Mouse (Mus musculus): Measurements from ENCODE around the gene Anapc7. TPM values are rescaled to one million over a fixed set of nuclear protein-coding genes. Genes with fewer than 3 reads are reported as not detected.

Gene Anapc7
- total RNA-seq (2014; fragmentation: Nextera tagmentation) (27.5 and 42.7 TPM in 2 replicates), total RNA-seq (2017) (24.3 and 35.3 TPM in 2 replicates)

DNA sequence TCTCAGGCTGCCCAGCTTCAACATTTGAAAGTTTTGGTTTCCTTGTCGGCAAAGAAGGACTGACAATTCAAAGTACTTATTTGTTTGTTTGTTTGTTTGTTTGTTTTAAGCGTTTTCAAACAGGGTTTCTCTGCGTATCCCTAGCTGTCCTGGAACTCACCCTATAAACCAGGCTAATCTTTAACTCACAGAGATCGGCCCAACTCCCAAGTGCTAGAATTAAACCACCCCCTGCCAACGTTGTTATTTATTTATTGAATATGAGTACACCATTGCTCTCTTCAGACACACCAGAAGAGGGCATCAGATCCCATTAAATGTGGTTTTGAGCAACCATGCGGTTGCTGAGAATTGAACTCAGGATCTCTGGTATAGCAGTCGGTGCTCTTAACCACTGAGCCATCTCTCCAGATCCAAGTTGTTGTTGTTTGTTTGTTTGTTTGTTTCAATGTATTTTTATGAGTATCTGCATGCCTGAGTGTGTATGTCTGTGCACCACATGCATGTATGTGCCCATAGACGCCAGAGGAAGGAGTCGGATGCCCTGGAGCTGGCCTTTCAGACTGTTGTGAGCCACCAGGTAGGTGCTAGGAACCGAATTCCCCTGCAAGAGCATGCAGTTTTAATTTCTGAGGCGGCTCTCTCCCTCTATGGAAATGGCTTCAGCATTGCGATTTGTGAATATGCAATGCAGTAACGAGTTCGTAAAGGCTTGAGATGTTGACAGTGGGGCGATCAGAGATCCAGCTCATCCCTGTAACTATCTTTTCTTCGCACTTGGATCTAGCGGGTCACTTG lies at the start of gene Anapc7:
Anapc7 (plus strand) TSS at position 423 of the 798 bp plus-strand sequence.
- ATAC-seq (replicated peaks; ENCODE audit: low FRiP score, low TSS enrichment, poor library complexity, severe bottlenecking) = peak; percentile 48

DNA sequence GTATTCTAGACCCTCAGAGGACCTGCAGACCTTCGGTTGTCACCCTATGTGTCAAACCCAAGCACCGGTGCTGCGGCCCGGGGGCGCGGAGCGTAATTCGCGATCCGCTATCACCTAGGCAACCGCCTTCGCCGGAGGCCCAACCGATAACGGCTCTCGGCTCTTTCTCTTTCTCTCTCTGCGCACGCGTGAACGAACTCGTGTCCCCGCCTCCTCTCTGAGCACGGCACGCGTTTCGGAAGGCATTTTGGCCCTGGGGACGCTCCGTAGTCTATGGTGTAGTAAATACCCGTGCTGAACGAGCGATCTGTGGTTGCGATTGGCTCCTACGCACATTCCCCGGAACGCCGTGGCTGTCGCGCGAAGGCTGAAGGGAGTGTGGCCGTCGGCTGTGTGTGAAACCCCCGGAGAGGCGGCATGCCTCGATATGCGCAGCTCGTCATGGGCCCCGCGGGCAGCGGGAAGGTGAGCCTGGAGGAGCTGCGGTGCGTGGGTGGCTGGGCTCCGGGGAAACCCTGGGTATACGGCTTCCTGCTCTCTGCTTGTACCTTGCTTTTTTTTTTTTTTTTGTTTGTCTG lies 49.2 kb upstream of the Anapc7 start, which contains the start of gene Fam216a:
Fam216a (minus strand) TSS at position 173 of the 578 bp plus-strand sequence.
- peak; percentile 97 for ATAC-seq (replicated peaks; ENCODE audit: low FRiP score, low TSS enrichment, poor library complexity, severe bottlenecking)

DNA sequence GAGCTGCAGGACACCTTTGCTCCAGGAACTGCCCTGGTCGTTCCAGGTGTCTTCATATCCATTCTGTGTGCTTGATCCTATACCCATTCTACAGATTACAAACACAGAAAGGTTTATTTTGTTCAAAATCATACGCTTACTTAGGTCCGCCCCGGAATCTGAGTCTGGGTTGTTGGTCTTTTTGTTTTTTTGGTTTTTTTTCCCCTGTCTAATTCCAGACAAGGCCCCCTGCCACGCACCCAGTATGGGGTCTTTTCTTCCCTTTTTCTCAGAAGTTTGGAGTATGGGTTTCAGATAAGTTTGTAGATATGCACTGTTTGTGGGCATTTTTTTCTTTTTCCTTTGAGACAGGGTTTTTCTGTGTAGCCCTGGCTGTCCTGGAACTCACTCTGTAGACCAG lies 48.6 kb upstream of the Anapc7 start:
- ATAC-seq (replicated peaks; ENCODE audit: low FRiP score, low TSS enrichment, poor library complexity, severe bottlenecking) = no peak

DNA sequence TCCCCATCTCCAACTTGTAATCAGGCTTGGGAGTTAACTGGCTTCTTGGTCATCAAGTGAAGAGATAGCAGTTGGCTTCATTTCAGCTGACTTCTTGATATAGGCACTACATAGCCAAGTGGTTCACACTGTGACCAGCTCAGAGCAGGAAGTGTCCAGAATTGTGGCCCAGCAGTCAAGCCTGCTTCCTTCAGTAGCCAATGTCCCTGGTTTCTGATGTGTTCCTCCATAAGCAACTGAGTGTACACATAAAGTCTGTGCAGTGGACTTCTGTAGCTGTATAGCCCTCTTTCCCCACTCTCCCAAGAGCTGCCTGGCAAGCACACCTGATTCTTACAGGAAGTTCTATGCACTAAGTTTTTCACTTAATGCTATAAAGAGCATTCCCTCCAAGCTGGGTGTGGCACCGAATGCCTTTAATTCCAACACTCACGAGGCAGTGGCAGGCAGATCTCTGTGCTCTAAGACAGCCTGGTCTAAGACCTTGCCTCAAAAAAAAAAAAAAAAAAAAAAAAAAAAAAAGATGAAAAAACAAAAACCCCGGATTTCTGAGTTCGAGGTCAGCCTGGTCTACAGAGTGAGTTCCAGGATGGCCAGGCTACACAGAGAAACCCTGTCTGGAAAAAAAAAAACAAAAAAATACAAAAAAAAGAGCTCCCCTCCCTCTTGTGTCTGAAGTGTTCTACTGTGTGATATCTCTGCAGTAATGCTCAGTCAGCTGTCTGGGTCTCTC lies 44.2 kb upstream of the Anapc7 start:
- no peak for ATAC-seq (replicated peaks; ENCODE audit: low FRiP score, low TSS enrichment, poor library complexity, severe bottlenecking)

DNA sequence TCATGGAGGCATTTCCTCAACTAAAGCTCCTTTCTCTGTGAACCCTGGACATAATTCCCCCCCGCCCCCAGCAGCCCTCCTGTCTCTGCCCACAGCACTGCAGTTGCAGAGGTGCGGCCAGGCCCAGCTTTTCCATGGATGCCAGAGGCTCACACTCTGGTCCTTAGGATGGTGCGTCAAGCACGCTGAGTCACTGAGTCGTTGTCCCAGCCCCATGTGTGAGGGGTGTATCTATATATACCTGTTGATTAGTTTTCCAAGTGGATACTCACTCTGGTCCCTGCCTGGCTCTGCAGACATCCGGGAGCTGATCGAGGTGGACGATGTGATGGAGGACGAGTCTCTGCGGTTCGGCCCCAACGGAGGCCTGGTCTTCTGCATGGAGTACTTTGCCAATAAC lies 43.3 kb upstream of the Anapc7 start:
- no peak for ATAC-seq (replicated peaks; ENCODE audit: low FRiP score, low TSS enrichment, poor library complexity, severe bottlenecking)

DNA sequence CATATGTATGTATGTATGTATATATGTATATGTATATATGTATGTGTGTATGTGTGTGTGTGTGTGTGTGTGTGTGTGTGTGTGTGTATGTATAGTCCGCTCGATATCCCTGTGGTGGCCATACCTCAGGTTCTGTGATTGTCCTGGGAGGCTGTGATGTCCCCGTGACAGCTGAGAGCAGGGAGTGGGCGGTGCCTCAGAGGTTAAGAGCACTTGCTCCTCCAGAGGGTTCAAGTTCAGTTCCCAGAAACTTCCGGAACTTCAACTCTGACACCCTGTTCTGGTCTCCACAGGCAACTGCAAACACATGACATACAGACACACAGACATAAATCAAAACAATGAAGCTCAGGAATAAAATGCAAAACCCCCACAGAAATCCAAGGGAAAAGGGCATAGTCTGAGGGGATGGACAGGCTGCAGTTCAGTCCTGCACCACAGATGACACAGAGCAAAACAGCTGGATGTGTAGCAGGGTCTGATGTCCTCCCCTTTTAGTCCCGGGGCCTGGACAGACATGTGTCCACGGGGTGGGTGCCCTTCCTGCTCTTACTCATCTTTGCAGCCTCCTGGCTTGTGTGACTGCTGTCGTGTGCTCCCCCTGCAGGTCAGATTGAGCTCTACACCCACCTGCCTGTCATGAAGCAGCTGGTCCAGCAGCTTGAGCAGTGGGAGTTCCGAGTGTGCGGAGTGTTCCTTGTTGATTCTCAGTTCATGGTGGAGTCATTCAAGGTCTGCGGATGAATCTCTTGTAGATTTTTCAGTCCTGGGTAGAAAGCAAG lies 41.9 kb upstream of the Anapc7 start:
- ATAC-seq (replicated peaks; ENCODE audit: low FRiP score, low TSS enrichment, poor library complexity, severe bottlenecking) = peak; percentile 95

DNA sequence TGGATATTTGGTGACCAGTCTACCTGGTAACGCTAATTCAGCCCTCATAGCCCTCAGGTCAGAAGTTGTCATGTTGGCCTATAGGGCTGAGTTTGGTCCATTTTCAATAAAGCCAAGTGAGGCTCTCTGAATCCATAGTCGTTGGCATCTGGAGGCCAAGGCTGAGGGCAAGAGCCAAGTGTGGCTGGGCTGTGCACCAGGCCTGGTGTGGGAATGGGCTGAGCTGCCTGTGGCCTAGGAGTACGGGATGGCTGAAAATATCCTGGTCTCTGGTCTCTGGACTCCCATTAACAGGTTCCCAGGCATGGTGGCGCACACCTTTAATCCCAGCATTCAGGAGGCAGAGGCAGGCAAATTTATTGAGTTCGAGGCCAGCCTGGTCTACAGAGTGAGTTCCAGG lies 31.5 kb upstream of the Anapc7 start:
- no peak for ATAC-seq (replicated peaks; ENCODE audit: low FRiP score, low TSS enrichment, poor library complexity, severe bottlenecking)

DNA sequence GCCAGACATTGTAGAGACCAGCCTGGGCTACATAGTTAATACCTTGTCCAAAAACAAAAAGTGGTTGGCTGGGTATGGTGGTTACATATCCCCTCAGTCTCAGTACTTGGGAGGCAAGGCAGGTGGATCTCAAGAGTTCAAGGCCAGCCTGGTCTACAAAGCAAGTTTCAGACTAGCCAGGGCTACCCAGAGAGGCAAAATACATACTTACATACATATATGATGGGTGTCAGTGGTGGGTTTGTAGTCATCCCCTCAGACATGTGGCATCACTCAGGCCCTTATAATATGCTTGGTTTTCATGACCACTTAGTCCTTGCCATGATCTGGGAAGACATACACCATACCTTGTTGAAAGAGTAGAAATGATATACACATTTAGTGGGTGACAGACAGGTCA lies 30.8 kb upstream of the Anapc7 start:
- no peak for ATAC-seq (replicated peaks; ENCODE audit: low FRiP score, low TSS enrichment, poor library complexity, severe bottlenecking)

DNA sequence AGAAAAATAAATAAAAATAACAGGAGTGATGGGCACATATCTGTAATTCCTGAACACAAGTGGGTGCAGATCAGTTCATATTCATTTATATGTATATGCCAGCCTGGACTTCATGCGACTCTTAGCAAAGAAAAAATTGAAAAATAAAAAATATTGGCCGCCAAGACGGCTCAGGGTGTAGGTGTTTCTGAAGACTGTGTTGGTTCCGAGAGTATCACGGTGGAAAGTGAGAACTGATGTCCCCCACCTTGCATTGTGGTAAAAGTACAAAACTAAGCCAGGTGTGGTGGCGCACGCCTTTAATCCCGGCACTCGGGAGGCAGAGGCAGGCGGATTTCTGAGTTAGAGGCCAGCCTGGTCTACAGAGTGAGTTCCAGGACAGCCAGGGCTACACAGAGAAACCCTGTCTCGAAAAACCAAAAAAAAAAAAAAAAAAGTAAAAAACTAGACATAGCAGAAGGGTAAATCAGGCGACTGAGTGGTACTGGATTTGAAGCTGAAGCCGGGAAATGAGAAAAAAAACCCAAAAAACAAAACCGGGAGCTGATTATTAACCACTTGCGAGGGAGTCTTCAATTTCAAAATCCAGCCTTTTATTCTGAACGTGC lies 30.2 kb upstream of the Anapc7 start:
- no peak for ATAC-seq (replicated peaks; ENCODE audit: low FRiP score, low TSS enrichment, poor library complexity, severe bottlenecking)

DNA sequence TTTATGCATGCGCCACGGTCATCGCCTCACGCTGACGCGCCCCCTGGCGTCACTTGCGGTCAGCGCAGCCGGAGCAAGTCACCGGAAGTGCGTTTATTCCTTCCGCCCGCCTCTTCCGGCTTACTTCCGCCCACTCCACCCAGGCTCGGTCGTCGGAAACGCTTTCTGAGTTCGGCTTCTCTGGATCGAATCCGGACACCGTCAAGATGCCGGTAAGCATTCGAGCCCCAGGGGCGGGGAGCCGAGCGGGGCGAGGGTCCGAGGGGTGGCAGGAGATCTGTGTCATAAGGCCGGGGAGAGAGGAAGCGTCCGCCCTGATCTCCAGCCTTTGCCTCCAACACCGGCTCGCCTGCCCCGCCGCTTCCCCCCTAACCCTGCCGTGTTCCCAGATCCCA lies 29.7 kb upstream of the Anapc7 start, which contains the start of gene Arpc3:
Arpc3 (plus strand) TSS at position 93 of the 395 bp plus-strand sequence.
- ATAC-seq (replicated peaks; ENCODE audit: low FRiP score, low TSS enrichment, poor library complexity, severe bottlenecking) = peak; percentile 89

DNA sequence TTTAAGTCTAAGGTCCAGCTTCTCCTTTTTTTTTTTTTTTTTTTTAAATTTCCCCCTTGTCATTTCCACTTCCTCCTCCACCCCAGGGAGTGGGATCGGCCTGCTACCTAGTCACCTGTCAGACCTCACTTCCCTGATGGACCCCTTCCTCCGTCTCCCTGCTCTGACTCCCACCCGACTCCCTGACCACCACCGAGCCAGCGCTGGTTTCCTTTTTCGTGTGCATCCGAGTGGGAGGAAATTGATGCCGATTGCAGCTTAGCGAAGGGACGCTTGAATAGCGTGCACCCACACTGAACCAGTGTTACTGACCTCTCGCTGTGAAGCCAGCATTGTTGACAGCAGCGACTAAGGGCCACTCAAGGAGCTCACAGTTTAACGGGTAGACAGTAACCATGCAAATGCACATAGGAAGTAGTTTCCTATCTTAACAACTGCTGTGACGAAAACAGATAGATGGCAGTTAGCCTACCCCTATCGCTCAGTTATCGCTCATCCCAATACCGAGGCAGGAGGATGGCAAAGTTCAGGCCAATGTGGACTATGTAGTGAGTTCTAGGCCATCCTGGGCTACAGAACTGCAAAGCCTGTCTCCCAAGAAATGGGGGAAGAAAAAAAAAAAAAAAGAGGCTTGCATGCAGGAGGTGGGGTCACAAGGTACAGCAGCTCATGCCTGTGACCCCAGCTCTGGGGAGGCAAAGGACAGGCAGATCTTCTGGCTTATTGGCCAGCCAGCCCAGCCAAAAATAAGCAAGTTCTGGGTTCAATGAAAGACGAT lies 29.1 kb upstream of the Anapc7 start:
- ATAC-seq (replicated peaks; ENCODE audit: low FRiP score, low TSS enrichment, poor library complexity, severe bottlenecking) = peak; percentile 39; the same call in 1 of the 2 replicates

DNA sequence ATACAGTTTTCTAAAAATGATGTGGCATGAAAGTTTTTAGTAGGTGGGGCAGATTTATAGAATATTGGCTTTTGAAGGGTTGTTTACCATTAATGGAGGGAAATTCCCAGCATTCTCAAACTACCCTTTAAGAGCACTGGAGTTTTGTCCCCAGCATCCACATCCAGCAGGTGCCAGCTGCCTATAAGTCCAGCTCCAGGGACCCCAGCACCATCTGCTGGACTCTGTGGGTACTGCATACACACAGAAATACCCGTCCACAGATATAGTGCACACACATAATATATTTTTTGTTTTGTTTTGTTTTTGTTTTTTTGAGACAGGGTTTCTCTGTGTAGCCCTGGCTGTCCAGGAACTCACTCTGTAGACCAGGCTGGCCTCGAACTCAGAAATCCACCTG lies 27.6 kb upstream of the Anapc7 start:
- peak; percentile 64 for ATAC-seq (replicated peaks; ENCODE audit: low FRiP score, low TSS enrichment, poor library complexity, severe bottlenecking)

DNA sequence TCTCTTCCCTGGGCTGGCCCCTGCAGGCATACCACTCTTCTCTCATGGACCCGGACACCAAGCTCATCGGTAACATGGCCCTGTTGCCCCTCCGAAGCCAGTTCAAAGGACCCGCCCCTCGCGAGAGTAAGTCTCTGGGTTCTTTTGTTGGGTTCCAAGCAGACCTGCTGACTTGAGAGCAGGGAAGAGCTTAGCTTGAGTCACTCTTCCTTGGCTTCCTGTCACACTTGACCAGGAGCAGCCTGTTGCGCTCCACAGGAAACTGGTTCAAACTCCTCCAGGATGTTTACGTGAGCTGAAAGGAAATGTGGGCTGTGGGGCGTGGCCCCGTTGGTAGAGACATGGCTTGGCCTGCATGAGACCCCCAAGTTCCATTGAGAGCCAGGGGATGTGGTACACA lies 24.7 kb upstream of the Anapc7 start:
- no peak for ATAC-seq (replicated peaks; ENCODE audit: low FRiP score, low TSS enrichment, poor library complexity, severe bottlenecking)

DNA sequence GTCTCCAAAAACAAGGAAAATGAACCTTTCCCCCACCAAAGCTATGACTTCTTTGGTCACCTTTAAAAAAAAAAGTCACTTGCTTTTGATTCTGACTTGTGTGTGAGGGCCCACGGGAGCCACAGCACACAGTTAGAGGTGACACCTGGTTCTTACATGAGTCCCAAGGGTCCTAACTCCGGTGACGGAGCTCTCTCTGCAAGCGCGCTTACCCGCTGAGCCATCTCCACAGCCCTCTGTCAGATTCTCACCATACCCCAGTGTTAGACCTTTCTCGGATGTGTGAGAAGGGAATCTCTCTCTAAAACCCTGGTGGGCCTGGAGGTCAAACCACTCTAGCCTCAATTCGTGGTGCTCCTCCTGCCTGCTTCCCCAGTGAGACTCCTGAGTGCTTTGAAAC lies 24.0 kb upstream of the Anapc7 start:
- ATAC-seq (replicated peaks; ENCODE audit: low FRiP score, low TSS enrichment, poor library complexity, severe bottlenecking) = no peak

DNA sequence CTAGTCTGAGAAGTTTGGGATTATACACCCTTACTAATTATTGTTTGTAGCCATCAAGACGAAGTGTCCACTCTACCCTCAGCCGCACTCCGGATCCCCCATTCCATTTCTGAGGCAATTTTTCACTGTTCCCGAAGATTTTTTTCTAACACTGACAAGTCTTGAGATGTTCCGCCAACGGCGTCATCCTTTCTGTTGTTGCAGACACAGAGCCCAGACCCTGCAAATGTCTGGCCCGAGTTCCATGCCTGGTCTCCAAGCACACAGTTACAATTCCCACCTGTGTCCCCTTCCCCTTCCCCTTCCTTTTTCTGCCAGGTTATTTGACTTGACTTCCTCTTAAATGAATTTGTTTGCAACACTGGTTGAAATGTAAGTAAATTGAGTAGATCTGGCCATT lies 21.6 kb upstream of the Anapc7 start:
- ATAC-seq (replicated peaks; ENCODE audit: low FRiP score, low TSS enrichment, poor library complexity, severe bottlenecking) = no peak

DNA sequence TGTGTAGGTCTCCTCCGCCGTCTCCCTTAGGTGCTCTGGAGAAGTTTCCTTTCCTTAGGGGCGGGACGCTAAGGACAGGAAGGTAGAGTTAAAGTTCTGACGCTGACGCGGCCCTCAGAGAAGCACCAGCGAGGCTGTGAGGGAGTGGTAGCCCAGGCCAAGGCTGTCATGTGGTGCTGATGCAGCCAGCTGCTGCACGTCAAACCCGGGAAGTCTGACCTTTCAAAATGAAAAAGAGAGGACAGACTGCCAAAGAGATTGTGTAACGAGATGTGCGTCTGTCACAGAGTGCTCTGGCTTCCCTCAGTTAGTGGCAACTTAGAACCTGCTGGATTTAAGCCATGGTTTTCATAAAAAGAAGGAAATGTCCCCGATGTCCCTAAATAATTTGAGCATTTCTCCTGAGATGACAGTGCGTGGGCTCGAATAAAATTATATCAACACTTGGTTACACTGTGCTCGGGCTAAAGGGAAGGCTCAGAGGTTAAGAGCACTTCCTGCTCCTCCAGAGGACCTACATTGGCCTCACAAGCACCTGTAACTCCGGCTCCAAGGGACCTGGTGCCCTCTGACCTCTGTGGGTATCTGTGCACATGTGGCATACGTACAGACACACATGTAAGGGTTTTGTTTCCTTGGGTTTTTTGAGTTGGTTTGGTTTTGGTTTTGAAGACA lies 20.7 kb upstream of the Anapc7 start:
- ATAC-seq (replicated peaks; ENCODE audit: low FRiP score, low TSS enrichment, poor library complexity, severe bottlenecking) = no peak

DNA sequence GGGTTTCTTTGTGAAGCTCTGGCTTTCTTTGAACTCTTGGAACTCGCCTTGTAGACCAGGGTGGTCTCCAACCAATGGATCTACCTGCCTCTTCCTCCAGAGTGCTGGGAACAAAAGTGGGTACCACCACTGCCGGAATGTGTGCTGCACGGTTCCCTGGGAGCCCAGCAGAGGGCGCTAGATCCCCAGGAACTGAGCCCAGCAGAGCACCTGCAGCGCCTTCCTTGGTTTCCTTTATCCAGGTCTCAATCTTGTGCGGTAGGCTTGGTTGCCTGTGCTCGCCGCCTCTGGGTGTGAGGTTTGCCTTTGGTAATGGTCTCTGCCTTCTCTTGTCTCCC lies 20.2 kb upstream of the Anapc7 start:
- ATAC-seq (replicated peaks; ENCODE audit: low FRiP score, low TSS enrichment, poor library complexity, severe bottlenecking) = peak; percentile 67

DNA sequence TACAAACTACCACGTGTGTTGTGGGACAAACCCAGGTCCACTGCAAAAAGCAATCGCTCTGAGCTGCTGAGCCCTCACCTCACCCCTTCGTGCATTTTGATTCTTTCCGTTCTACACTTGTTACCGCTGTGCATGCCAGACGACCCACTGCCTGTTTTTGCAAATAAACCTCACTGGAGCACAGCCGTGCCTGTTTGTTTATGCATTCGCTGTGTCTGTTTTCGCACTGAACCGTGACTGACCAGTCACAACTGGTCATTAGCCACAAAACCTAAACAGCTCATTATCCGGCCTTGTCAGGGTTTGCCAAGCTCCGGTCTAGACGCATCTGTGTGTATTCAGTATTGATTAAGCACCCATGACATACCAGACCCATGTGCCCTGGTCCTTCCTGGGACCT lies 19.3 kb upstream of the Anapc7 start:
- no peak for ATAC-seq (replicated peaks; ENCODE audit: low FRiP score, low TSS enrichment, poor library complexity, severe bottlenecking)
